Mouse (Mus musculus) liver, adult 2 months (tissue): ENCODE measurements around the gene Oxtr.

Source experiments
- CTCF ChIP-seq: fragments of 200-500 bp; IDR thresholded peaks from 2 replicates; pipeline ENCODE4 v1.5.1; 2011; ENCODE audit warnings: low read depth, low read length, control low read depth
- POLR2A ChIP-seq: fragments of 200-500 bp; IDR thresholded peaks from 2 replicates; pipeline ENCODE4 v1.6.1; 2011; ENCODE audit warnings: low read length, control low read depth; ENCODE audit not compliant: insufficient read depth; ENCODE audit errors: extremely low read depth

GRCm38 (mm10) chr6:112514591-112514990 lies 24.8 kb upstream of the Oxtr start:
- TF ChIP-seq POLR2A (no peak), CTCF (no peak)
